Mouse (Mus musculus) myocyte (in vitro differentiated cells): ENCODE results near the gene Stk38. TPM values are rescaled to one million over a fixed set of nuclear protein-coding genes. Genes with fewer than 3 reads are reported as not detected.
"Not testable (repeated sequence)": the region's sequence is repeated elsewhere in the genome, so short reads cannot be mapped to it uniquely, and the experiment has no call there.

Experiments
- H3K27me3 ChIP-seq: one replicate; pipeline ENCODE4 v1.6.1; 2011; ENCODE audit not compliant: control insufficient read depth, insufficient read depth, insufficient read length
- H3K36me3 ChIP-seq: one replicate; pipeline ENCODE4 v1.6.1; 2011; ENCODE audit not compliant: control insufficient read depth, insufficient read depth
- H3K4me2 ChIP-seq: one replicate; pipeline ENCODE4 v1.6.1; 2011; ENCODE audit warnings: low read depth, control low read depth
- H3K4me3 ChIP-seq: one replicate; pipeline ENCODE4 v1.5.1; 2011; ENCODE audit warnings: mild to moderate bottlenecking, control low read depth, moderate library complexity
- H3K79me2 ChIP-seq: one replicate; pipeline ENCODE4 v1.6.1; 2011; ENCODE audit not compliant: control insufficient read depth, insufficient read depth
- H3ac ChIP-seq: one replicate; pipeline ENCODE4 v1.6.1; 2011; ENCODE audit not compliant: control insufficient read depth, insufficient read length
- CEBPB ChIP-seq: IDR thresholded peaks from 2 replicates; pipeline ENCODE4 v1.6.1; 2011; ENCODE audit warnings: mild to moderate bottlenecking, moderate library complexity; ENCODE audit not compliant: poor library complexity, insufficient read depth, severe bottlenecking
- E2F4 ChIP-seq: IDR thresholded peaks from one replicate; pipeline ENCODE4 v1.6.1; 2011; ENCODE audit warnings: mild to moderate bottlenecking, control low read depth, moderate library complexity; ENCODE audit not compliant: insufficient read depth
- MAX ChIP-seq: IDR thresholded peaks from one replicate; pipeline ENCODE4 v1.6.1; 2011; ENCODE audit warnings: low read depth, mild to moderate bottlenecking, control low read depth
- MYOD1 ChIP-seq, 3 experiments: IDR thresholded peaks; one replicate each; pipeline ENCODE4 v1.6.1; 2011; ENCODE audit warnings: control low read depth in 2 of 3, low read depth in 2 of 3, mild to moderate bottlenecking in 2 of 3, moderate library complexity in 1 of 3; ENCODE audit not compliant: insufficient read length in 2 of 3, control insufficient read depth in 1 of 3
- MYOG ChIP-seq, 3 experiments: IDR thresholded peaks; one replicate each; pipeline ENCODE4 v1.6.1; 2011; ENCODE audit warnings: control low read depth in 2 of 3, low read depth in 2 of 3, mild to moderate bottlenecking in 2 of 3; ENCODE audit not compliant: insufficient read length in 2 of 3, control insufficient read depth in 1 of 3, insufficient read depth in 1 of 3
- POLR2A ChIP-seq: IDR thresholded peaks from one replicate; pipeline ENCODE4 v1.6.1; 2011; ENCODE audit warnings: low read depth, mild to moderate bottlenecking, control low read depth, moderate library complexity; ENCODE audit not compliant: insufficient read length
- POLR2AphosphoS2 ChIP-seq: IDR thresholded peaks from one replicate; pipeline ENCODE4 v1.6.1; 2011; ENCODE audit warnings: low read depth, control low read depth; ENCODE audit not compliant: insufficient read length
- REST ChIP-seq: IDR thresholded peaks from one replicate; pipeline ENCODE4 v1.6.1; 2011; ENCODE audit warnings: mild to moderate bottlenecking, control low read depth, moderate library complexity; ENCODE audit not compliant: insufficient read depth, insufficient read length
- SRF ChIP-seq: IDR thresholded peaks from one replicate; pipeline ENCODE4 v1.6.1; 2011; ENCODE audit warnings: low read depth; ENCODE audit not compliant: control insufficient read depth, insufficient read length
- TCF12 ChIP-seq: IDR thresholded peaks from one replicate; pipeline ENCODE4 v1.6.1; 2011; ENCODE audit warnings: mild to moderate bottlenecking, control low read depth; ENCODE audit not compliant: poor library complexity, insufficient read depth, severe bottlenecking
- TCF3 ChIP-seq: IDR thresholded peaks from one replicate; pipeline ENCODE4 v1.6.1; 2011; ENCODE audit warnings: low read depth, control low read depth; ENCODE audit not compliant: insufficient read length
- USF1 ChIP-seq: IDR thresholded peaks from one replicate; pipeline ENCODE4 v1.6.1; 2011; ENCODE audit warnings: low read depth, mild to moderate bottlenecking, control low read depth, moderate library complexity
- polyA plus RNA-seq: library from polyadenylated mRNA; unstranded; fragments of >200 nt; fragmentation: generic; extraction: Trizol; gene quantifications from one replicate; pipeline ENCODE4 v1.2.1, GENCODE M21; 2012; ENCODE audit warnings: missing spikeins

Stk38 gene
- polyA plus RNA-seq, 1 experiment: 28.3 TPM

DNA sequence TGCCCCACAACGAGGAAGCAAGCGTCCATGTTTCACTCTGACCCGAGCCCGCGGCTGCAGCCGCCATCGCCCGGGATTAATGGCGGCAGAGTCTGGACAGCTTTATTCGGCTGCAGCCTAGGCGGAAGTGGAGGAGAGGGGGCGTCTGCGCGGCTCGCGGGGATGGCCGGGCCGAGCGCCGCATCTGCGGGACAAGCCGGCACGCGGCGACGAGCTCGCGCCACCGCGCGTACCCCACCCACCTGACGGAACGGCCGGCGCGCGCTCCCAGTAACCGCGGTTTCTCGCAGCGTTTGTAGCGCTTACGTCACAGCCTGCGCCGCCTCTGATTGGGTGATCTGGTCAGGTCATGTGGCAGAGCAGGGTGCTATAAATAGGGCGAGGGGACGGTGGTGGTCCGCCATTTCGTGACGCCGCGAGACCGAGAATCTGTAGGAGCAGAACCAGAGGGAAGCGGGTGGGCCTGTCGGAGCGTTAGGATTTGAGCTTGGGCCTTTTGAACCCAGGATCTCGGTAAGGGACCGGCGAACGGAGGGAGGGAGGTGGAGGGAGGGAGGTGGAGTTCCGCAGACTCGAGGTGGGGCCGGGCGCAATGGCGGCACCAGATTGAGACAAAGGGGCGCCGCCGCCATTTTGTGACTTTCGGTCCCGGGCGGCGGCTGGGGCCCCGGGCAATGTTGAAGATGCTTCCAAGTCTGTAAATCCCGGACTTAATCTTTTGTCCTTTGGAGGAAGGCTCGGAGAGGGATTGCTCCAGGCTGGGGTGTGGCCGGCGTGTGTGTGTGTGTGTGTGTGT is 24.7 kb upstream of the Stk38 start, which contains the start of gene Srsf3:
TSS of gene Srsf3 (plus strand) at position 355 of the 796 bp plus-strand sequence.
- H3ac ChIP-seq: peak within 1 kb of the TSS; percentile 33
- peaks cover 24% of the 10 kb centered on the region for H3K36me3 ChIP-seq
- TF ChIP-seq SRF (peak; percentile 35), TCF3 (no peak), POLR2A (peak; percentile 74), MAX (no peak), POLR2AphosphoS2 (peak; percentile 92), USF1 (peak; percentile 95), TCF12 (no peak), MYOD1 (IDR thresholded peaks at IDR 0.05; ENCODE audit: control insufficient read depth in 1 of 3, insufficient read length in 2 of 3, low read depth in 2 of 3) (peak in 1 of 3 experiments; percentile 71), MYOG (IDR thresholded peaks at IDR 0.05; ENCODE audit: control insufficient read depth in 1 of 3, insufficient read depth in 1 of 3, insufficient read length in 2 of 3, low read depth in 2 of 3) (peak in 2 of 3 experiments; percentile 4 to 53), E2F4 (no peak), CEBPB (no peak), REST (no peak)
- H3K27me3 ChIP-seq: no peaks in the 10 kb centered on the region
- peak within 1 kb of the TSS; percentile 91 for H3K4me3 ChIP-seq
- peaks cover 51% of the 10 kb centered on the region for H3K79me2 ChIP-seq
- peak within 1 kb of the TSS; percentile 94 for H3K4me2 ChIP-seq

DNA sequence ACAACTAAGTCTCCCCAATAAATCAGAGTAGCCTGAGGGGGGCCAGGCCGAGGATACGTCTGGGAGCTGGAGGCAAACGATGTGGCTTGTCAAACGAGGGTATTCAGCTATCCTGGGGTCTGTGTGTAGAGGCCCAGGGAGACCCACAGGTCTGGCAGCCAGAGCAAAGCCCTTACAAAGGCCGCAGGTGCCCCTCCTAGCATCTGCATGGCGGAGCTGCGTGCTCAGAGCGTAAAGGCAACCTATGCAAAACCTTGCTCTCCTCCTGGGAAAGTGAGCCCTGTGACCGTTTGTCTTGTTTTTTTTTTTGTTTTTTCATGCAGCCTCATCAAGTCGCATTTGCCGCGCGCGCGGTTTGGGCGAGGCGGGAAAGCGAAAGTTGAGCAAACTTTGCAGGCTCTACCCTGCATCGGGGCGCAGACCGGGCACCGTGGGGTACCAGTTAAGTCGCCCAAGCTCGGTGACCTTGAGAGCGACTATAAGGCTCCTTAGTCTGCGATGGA is 24.0 kb upstream of the Stk38 start:
- TF ChIP-seq E2F4 (peak; percentile 64), SRF (no peak), POLR2A (no peak)
- Histone ChIP-seq H3ac (peak overlapping the region; percentile 33), H3K36me3 (peaks cover 17% of the 10 kb centered on the region), H3K4me3 (peak overlapping the region; percentile 91), H3K79me2 (peaks cover 44% of the 10 kb centered on the region), H3K4me2 (peak overlapping the region; percentile 81), H3K27me3 (no peaks in the 10 kb centered on the region)

DNA sequence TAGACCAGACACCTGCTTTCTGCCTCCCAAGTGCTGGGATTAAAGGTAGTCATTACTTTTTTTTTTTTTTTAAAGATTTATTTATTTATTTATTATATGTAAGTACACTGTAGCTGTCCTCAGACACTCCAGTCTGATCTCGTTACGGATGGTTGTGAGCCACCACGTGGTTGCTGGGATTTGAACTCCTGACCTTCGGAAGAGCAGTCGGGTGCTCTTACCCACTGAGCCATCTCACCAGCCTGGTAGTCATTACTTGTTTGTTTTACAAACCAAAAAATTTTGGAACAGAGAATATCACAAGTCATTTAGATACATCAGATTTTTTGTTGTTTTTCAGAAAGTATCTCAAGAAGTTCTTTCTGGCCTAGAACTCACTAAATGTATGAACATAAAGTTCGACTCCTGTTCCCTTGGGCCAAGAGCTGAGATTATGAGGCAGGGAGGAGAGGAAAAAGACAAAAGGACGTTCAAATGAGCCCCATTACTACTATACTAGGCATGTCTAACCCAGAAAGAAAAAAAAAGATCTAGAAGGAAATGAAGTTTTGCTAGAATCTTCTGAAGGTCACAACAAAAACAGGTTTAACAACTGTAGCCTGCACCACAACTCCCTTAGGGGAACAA is 23.4 kb upstream of the Stk38 start:
- peaks cover 38% of the 10 kb centered on the region for H3K79me2 ChIP-seq
- H3K4me3 ChIP-seq: peak overlapping the region; percentile 91
- H3K36me3 ChIP-seq: peaks cover 11% of the 10 kb centered on the region
- H3K4me2 ChIP-seq: peak overlapping the region; percentile 81
- peak overlapping the region; percentile 33 for H3ac ChIP-seq
- not testable (repeated sequence) for H3K27me3 ChIP-seq

DNA sequence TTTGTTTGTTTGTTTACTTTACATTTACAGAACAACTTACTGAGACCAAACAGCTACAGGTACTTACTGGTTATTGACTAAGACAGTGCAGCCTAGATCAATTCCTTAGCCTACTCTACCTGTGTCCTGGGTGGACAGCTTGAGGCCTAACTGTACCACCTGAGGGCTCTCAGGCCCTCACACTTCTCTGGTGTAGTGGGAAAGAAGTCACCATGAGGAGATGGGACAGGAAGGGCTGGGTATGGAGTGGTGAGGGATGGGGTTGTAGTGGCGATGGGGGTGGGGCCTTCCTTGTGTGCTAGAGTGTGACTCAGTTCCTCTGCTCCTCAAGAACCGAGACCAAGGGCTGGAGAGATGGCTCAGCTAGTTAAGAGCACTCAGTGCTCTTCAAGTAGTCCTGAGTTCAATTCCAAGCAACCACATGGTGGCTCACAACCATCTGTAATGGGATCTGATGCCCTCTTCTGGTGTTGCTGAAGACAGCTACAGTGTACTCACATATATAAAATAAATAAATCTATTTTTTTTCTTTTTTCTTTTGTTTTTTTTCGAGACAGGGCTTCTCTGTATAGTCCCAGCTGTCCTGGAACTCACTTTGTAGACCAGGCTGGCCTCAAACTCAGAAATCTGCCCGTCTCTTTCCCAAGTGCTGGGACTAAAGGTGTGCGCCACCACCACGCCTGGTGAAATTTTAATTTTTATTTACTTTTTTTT is 22.7 kb upstream of the Stk38 start:
- H3ac ChIP-seq: no peak overlapping the region
- no peaks in the 10 kb centered on the region for H3K27me3 ChIP-seq
- no peak overlapping the region for H3K4me2 ChIP-seq
- H3K4me3 ChIP-seq: no peak overlapping the region
- peaks cover 6% of the 10 kb centered on the region for H3K36me3 ChIP-seq
- peaks cover 31% of the 10 kb centered on the region for H3K79me2 ChIP-seq
- no peak for TF ChIP-seq E2F4
- no peak for TF ChIP-seq TCF3
- TF ChIP-seq MYOD1 (IDR thresholded peaks at IDR 0.05; ENCODE audit: control insufficient read depth in 1 of 3, insufficient read length in 2 of 3, low read depth in 2 of 3): no peak
- no peak for TF ChIP-seq POLR2AphosphoS2
- TF ChIP-seq MYOG (IDR thresholded peaks at IDR 0.05; ENCODE audit: control insufficient read depth in 1 of 3, insufficient read depth in 1 of 3, insufficient read length in 2 of 3, low read depth in 2 of 3): no peak
- no peak for TF ChIP-seq SRF
- TF ChIP-seq TCF12: no peak
- TF ChIP-seq REST: no peak
- no peak for TF ChIP-seq CEBPB
- no peak for TF ChIP-seq USF1
- no peak for TF ChIP-seq MAX
- no peak for TF ChIP-seq POLR2A
